Mouse (Mus musculus): Measurements from ENCODE around the gene Sertad2. TPM values are rescaled to one million over a fixed set of nuclear protein-coding genes. Genes with fewer than 3 reads are reported as not detected.

Gene Sertad2
- polyA plus RNA-seq, 1 experiment from 2014 or later, result 30.9 TPM

GRCm38 (mm10) chr11:20635646-20636045 is 92.6 kb downstream of the Sertad2 start:
- 33% methylated on average over 6 of the region's 6 CpGs for WGBS
- H3K9me3 ChIP-seq (ENCODE audit: control insufficient read depth, low read length), result no peaks in the 10 kb centered on the region
- H3K4me3 ChIP-seq (replicated peaks; ENCODE audit: low read length), result no peak overlapping the region
- no peaks in the 10 kb centered on the region for H3K27me3 ChIP-seq (ENCODE audit: control insufficient read depth, insufficient read depth, low read length)
- H3K36me3 ChIP-seq (replicated peaks; ENCODE audit: control insufficient read depth, insufficient read depth), result no peaks in the 10 kb centered on the region
- H3K4me1 ChIP-seq (replicated peaks; ENCODE audit: control insufficient read depth, insufficient read depth, low read length), result peaks cover 45% of the 10 kb centered on the region
- DNase-seq (ENCODE audit: low spot score) (no peak), ATAC-seq (ENCODE audit: low FRiP score) (no peak)
- no peak overlapping the region; the same call in 1 of the 2 replicates for H3K9ac ChIP-seq
- no peak overlapping the region for H3K27ac ChIP-seq
- H3K4me2 ChIP-seq (replicated peaks), result peak overlapping the region; percentile 19; the same call in 1 of the 2 replicates

GRCm38 (mm10) chr11:20636114-20636513 is 93.1 kb downstream of the Sertad2 start:
- H3K4me1 ChIP-seq (replicated peaks; ENCODE audit: control insufficient read depth, insufficient read depth, low read length), result peaks cover 46% of the 10 kb centered on the region

GRCm38 (mm10) chr11:20637060-20637459 is 94.0 kb downstream of the Sertad2 start:
- DNase-seq (ENCODE audit: low spot score) (no peak), ATAC-seq (ENCODE audit: low FRiP score) (no peak)
- no peaks in the 10 kb centered on the region for H3K36me3 ChIP-seq (replicated peaks; ENCODE audit: control insufficient read depth, insufficient read depth)
- no peaks in the 10 kb centered on the region for H3K27me3 ChIP-seq (ENCODE audit: control insufficient read depth, insufficient read depth, low read length)
- no peak overlapping the region for H3K4me2 ChIP-seq (replicated peaks)
- no peak overlapping the region for H3K4me3 ChIP-seq (replicated peaks; ENCODE audit: low read length)
- peaks cover 46% of the 10 kb centered on the region for H3K4me1 ChIP-seq (replicated peaks; ENCODE audit: control insufficient read depth, insufficient read depth, low read length)
- H3K9ac ChIP-seq, result no peak overlapping the region
- no peaks in the 10 kb centered on the region for H3K9me3 ChIP-seq (ENCODE audit: control insufficient read depth, low read length)
- H3K27ac ChIP-seq, result no peak overlapping the region

More at GRCm38 (mm10) chr11:20636114-20636513, 93.1 kb downstream of the Sertad2 start:
- H3K9me3 ChIP-seq (ENCODE audit: control insufficient read depth, low read length), result no peaks in the 10 kb centered on the region
- H3K4me2 ChIP-seq (replicated peaks), result no peak overlapping the region
- ATAC-seq (ENCODE audit: low FRiP score), result no peak
- H3K36me3 ChIP-seq (replicated peaks; ENCODE audit: control insufficient read depth, insufficient read depth), result no peaks in the 10 kb centered on the region
- DNase-seq (ENCODE audit: low spot score), result no peak
- H3K27ac ChIP-seq, result no peak overlapping the region
- WGBS, result 63% methylated on average over 4 of the region's 4 CpGs
- no peak overlapping the region for H3K4me3 ChIP-seq (replicated peaks; ENCODE audit: low read length)
- H3K27me3 ChIP-seq (ENCODE audit: control insufficient read depth, insufficient read depth, low read length), result no peaks in the 10 kb centered on the region
- no peak overlapping the region for H3K9ac ChIP-seq

- DNase-seq (ENCODE audit: low spot score) (peak; percentile 76), ATAC-seq (ENCODE audit: low FRiP score) (no peak)
- peaks cover 34% of the 10 kb centered on the region for H3K4me1 ChIP-seq (replicated peaks; ENCODE audit: control insufficient read depth, insufficient read depth, low read length)
- H3K27ac ChIP-seq, result no peak overlapping the region
- no peaks in the 10 kb centered on the region for H3K9me3 ChIP-seq (ENCODE audit: control insufficient read depth, low read length)
- H3K9ac ChIP-seq, result no peak overlapping the region
- H3K4me3 ChIP-seq (replicated peaks; ENCODE audit: low read length), result no peak overlapping the region
- WGBS, result 27% methylated on average over 3 of the region's 3 CpGs
- H3K36me3 ChIP-seq (replicated peaks; ENCODE audit: control insufficient read depth, insufficient read depth), result no peaks in the 10 kb centered on the region
- H3K27me3 ChIP-seq (ENCODE audit: control insufficient read depth, insufficient read depth, low read length), result no peaks in the 10 kb centered on the region
- H3K4me2 ChIP-seq (replicated peaks), result no peak overlapping the region
Observed at GRCm38 (mm10) chr11:20638841-20639240, 95.8 kb downstream of the Sertad2 start.

- ATAC-seq (ENCODE audit: low FRiP score), result peak; percentile 84
- DNase-seq (ENCODE audit: low spot score), result no peak
- 0 out of 2 replicates have a peak overlapping the region, but pooled peaks have one; percentile 23 for H3K27ac ChIP-seq
- no peaks in the 10 kb centered on the region for H3K9me3 ChIP-seq (ENCODE audit: control insufficient read depth, low read length)
- peak overlapping the region; percentile 36 for H3K4me2 ChIP-seq (replicated peaks)
- no peaks in the 10 kb centered on the region for H3K36me3 ChIP-seq (replicated peaks; ENCODE audit: control insufficient read depth, insufficient read depth)
- H3K4me3 ChIP-seq (replicated peaks; ENCODE audit: low read length), result no peak overlapping the region
- WGBS, result 3% methylated on average over 11 of the region's 11 CpGs
- H3K27me3 ChIP-seq (ENCODE audit: control insufficient read depth, insufficient read depth, low read length), result no peaks in the 10 kb centered on the region
- H3K9ac ChIP-seq, result peak overlapping the region; percentile 26; the same call in 1 of the 2 replicates
- peaks cover 32% of the 10 kb centered on the region for H3K4me1 ChIP-seq (replicated peaks; ENCODE audit: control insufficient read depth, insufficient read depth, low read length)
Observed at GRCm38 (mm10) chr11:20639918-20640447, 96.9 kb downstream of the Sertad2 start.

- DNase-seq (ENCODE audit: low spot score) (no peak), ATAC-seq (ENCODE audit: low FRiP score) (no peak)
- H3K9me3 ChIP-seq (ENCODE audit: control insufficient read depth, low read length), result no peaks in the 10 kb centered on the region
- peaks cover 44% of the 10 kb centered on the region for H3K4me1 ChIP-seq (replicated peaks; ENCODE audit: control insufficient read depth, insufficient read depth, low read length)
- no peak overlapping the region for H3K4me2 ChIP-seq (replicated peaks)
- no peak overlapping the region for H3K27ac ChIP-seq
- no peak overlapping the region for H3K9ac ChIP-seq
- H3K4me3 ChIP-seq (replicated peaks; ENCODE audit: low read length), result no peak overlapping the region
- 85% methylated on average over 5 of the region's 5 CpGs for WGBS
- no peaks in the 10 kb centered on the region for H3K27me3 ChIP-seq (ENCODE audit: control insufficient read depth, insufficient read depth, low read length)
- no peaks in the 10 kb centered on the region for H3K36me3 ChIP-seq (replicated peaks; ENCODE audit: control insufficient read depth, insufficient read depth)
Observed at GRCm38 (mm10) chr11:20642321-20642720, 99.3 kb downstream of the Sertad2 start.

GRCm38 (mm10) chr11:20643161-20643560 is 100.1 kb downstream of the Sertad2 start:
- DNase-seq (ENCODE audit: low spot score), result no peak
- Histone ChIP-seq H3K27me3 (ENCODE audit: control insufficient read depth, insufficient read depth, low read length) (no peaks in the 10 kb centered on the region), H3K4me3 (replicated peaks; ENCODE audit: low read length) (no peak overlapping the region), H3K4me1 (replicated peaks; ENCODE audit: control insufficient read depth, insufficient read depth, low read length) (peaks cover 51% of the 10 kb centered on the region), H3K27ac (no peak overlapping the region), H3K4me2 (replicated peaks) (no peak overlapping the region), H3K9me3 (ENCODE audit: control insufficient read depth, low read length) (no peaks in the 10 kb centered on the region), H3K9ac (no peak overlapping the region), H3K36me3 (replicated peaks; ENCODE audit: control insufficient read depth, insufficient read depth) (peaks cover under 1% of the 10 kb centered on the region)
- WGBS, result 75% methylated on average over 5 of the region's 5 CpGs
- no peak for ATAC-seq (ENCODE audit: low FRiP score)

- no peak overlapping the region for H3K27ac ChIP-seq
- no peaks in the 10 kb centered on the region for H3K27me3 ChIP-seq (ENCODE audit: control insufficient read depth, insufficient read depth, low read length)
- no peaks in the 10 kb centered on the region for H3K9me3 ChIP-seq (ENCODE audit: control insufficient read depth, low read length)
- H3K4me3 ChIP-seq (replicated peaks; ENCODE audit: low read length), result no peak overlapping the region
- no peak overlapping the region for H3K9ac ChIP-seq
- ATAC-seq (ENCODE audit: low FRiP score) (no peak), DNase-seq (ENCODE audit: low spot score) (no peak)
- 88% methylated on average over 1 of the region's 1 CpGs for WGBS
- peaks cover 8% of the 10 kb centered on the region for H3K36me3 ChIP-seq (replicated peaks; ENCODE audit: control insufficient read depth, insufficient read depth)
- H3K4me1 ChIP-seq (replicated peaks; ENCODE audit: control insufficient read depth, insufficient read depth, low read length), result peaks cover 50% of the 10 kb centered on the region
- H3K4me2 ChIP-seq (replicated peaks), result no peak overlapping the region
Observed at GRCm38 (mm10) chr11:20644166-20644565, 101.1 kb downstream of the Sertad2 start.

GRCm38 (mm10) chr11:20644872-20645271 is 101.8 kb downstream of the Sertad2 start:
- no peak overlapping the region for H3K4me2 ChIP-seq (replicated peaks)
- DNase-seq (ENCODE audit: low spot score) (no peak), ATAC-seq (ENCODE audit: low FRiP score) (no peak)
- H3K36me3 ChIP-seq (replicated peaks; ENCODE audit: control insufficient read depth, insufficient read depth), result peaks cover 8% of the 10 kb centered on the region
- peaks cover 49% of the 10 kb centered on the region for H3K4me1 ChIP-seq (replicated peaks; ENCODE audit: control insufficient read depth, insufficient read depth, low read length)
- no peak overlapping the region for H3K27ac ChIP-seq
- no peaks in the 10 kb centered on the region for H3K9me3 ChIP-seq (ENCODE audit: control insufficient read depth, low read length)
- H3K4me3 ChIP-seq (replicated peaks; ENCODE audit: low read length), result no peak overlapping the region
- H3K27me3 ChIP-seq (ENCODE audit: control insufficient read depth, insufficient read depth, low read length), result no peaks in the 10 kb centered on the region
- WGBS, result 59% methylated on average over 6 of the region's 6 CpGs
- H3K9ac ChIP-seq, result no peak overlapping the region

- Histone ChIP-seq H3K27ac (no peak overlapping the region), H3K4me3 (replicated peaks; ENCODE audit: low read length) (no peak overlapping the region), H3K4me1 (replicated peaks; ENCODE audit: control insufficient read depth, insufficient read depth, low read length) (peaks cover 48% of the 10 kb centered on the region), H3K36me3 (replicated peaks; ENCODE audit: control insufficient read depth, insufficient read depth) (peaks cover 8% of the 10 kb centered on the region), H3K27me3 (ENCODE audit: control insufficient read depth, insufficient read depth, low read length) (no peaks in the 10 kb centered on the region), H3K4me2 (replicated peaks) (no peak overlapping the region), H3K9ac (no peak overlapping the region), H3K9me3 (ENCODE audit: control insufficient read depth, low read length) (no peaks in the 10 kb centered on the region)
- DNase-seq (ENCODE audit: low spot score) (no peak), ATAC-seq (ENCODE audit: low FRiP score) (no peak)
- WGBS, result 81% methylated on average over 3 of the region's 3 CpGs
Observed at GRCm38 (mm10) chr11:20645521-20645920, 102.5 kb downstream of the Sertad2 start.
